Mouse (Mus musculus) myocyte (in vitro differentiated cells): ENCODE measurements around the gene S100a10.

Experiments used
- CEBPB ChIP-seq: IDR thresholded peaks from 2 replicates; pipeline ENCODE4 v1.6.1; 2011; ENCODE audit warnings: mild to moderate bottlenecking, moderate library complexity; ENCODE audit not compliant: poor library complexity, insufficient read depth, severe bottlenecking
- E2F4 ChIP-seq: IDR thresholded peaks from one replicate; pipeline ENCODE4 v1.6.1; 2011; ENCODE audit warnings: mild to moderate bottlenecking, control low read depth, moderate library complexity; ENCODE audit not compliant: insufficient read depth
- MAX ChIP-seq: IDR thresholded peaks from one replicate; pipeline ENCODE4 v1.6.1; 2011; ENCODE audit warnings: low read depth, mild to moderate bottlenecking, control low read depth
- MYOG ChIP-seq, 3 experiments: IDR thresholded peaks; one replicate each; pipeline ENCODE4 v1.6.1; 2011; ENCODE audit warnings: control low read depth in 2 of 3, low read depth in 2 of 3, mild to moderate bottlenecking in 2 of 3; ENCODE audit not compliant: insufficient read length in 2 of 3, control insufficient read depth in 1 of 3, insufficient read depth in 1 of 3
- POLR2A ChIP-seq: IDR thresholded peaks from one replicate; pipeline ENCODE4 v1.6.1; 2011; ENCODE audit warnings: low read depth, mild to moderate bottlenecking, control low read depth, moderate library complexity; ENCODE audit not compliant: insufficient read length
- REST ChIP-seq: IDR thresholded peaks from one replicate; pipeline ENCODE4 v1.6.1; 2011; ENCODE audit warnings: mild to moderate bottlenecking, control low read depth, moderate library complexity; ENCODE audit not compliant: insufficient read depth, insufficient read length
- TCF12 ChIP-seq: IDR thresholded peaks from one replicate; pipeline ENCODE4 v1.6.1; 2011; ENCODE audit warnings: mild to moderate bottlenecking, control low read depth; ENCODE audit not compliant: poor library complexity, insufficient read depth, severe bottlenecking
- USF1 ChIP-seq: IDR thresholded peaks from one replicate; pipeline ENCODE4 v1.6.1; 2011; ENCODE audit warnings: low read depth, mild to moderate bottlenecking, control low read depth, moderate library complexity

GRCm38 (mm10) chr3:93596632-93597031, 41.8 kb downstream of the S100a10 start:
- TF ChIP-seq POLR2A = no peak
- no peak for TF ChIP-seq TCF12
- no peak for TF ChIP-seq MAX
- no peak for TF ChIP-seq MYOG (IDR thresholded peaks at IDR 0.05; ENCODE audit: control insufficient read depth in 1 of 3, insufficient read depth in 1 of 3, insufficient read length in 2 of 3, low read depth in 2 of 3)
- TF ChIP-seq CEBPB = no peak
- no peak for TF ChIP-seq E2F4
- no peak for TF ChIP-seq REST
- no peak for TF ChIP-seq USF1
